Mouse (Mus musculus) forebrain, embryonic 14.5 days (tissue): ENCODE measurements around the gene Nadk. TPM values are rescaled to one million over a fixed set of nuclear protein-coding genes. Genes with fewer than 3 reads are reported as not detected.

Source experiments
- polyA plus RNA-seq: library from polyadenylated mRNA; unstranded; fragments of >200 nt; fragmentation: Nextera tagmentation; extraction: Ambion mirVana; gene quantifications from 2 replicates; pipeline ENCODE4 v1.2.1, GENCODE M21; 2014

Gene Nadk
- polyA plus RNA-seq, 1 experiment from 2014 or later = 106 TPM

Other genes with a start within 250 kb of the Nadk start
- gene Prkcz, start 201.0 kb upstream of the Nadk start, polyA plus RNA-seq = 45.4 and 52.5 TPM in 2 replicates
- 1.2 and 1.7 TPM in 2 replicates for gene Gabrd, start 164.3 kb upstream of the Nadk start, polyA plus RNA-seq
- 3.9 and 4.5 TPM in 2 replicates for gene Cfap74, start 153.2 kb upstream of the Nadk start, polyA plus RNA-seq
- 0.40 TPM in 1 of 2 replicates, not detected in the other for gene Tmem52, start 93.3 kb upstream of the Nadk start, polyA plus RNA-seq
- 1,105 and 1,139 TPM in 2 replicates for gene Gnb1, start 71.0 kb upstream of the Nadk start, polyA plus RNA-seq
- 10.9 and 12.1 TPM in 2 replicates for gene Slc35e2, start 39.0 kb downstream of the Nadk start, polyA plus RNA-seq
- 39.9 and 42.8 TPM in 2 replicates for gene Cdk11b, start 62.5 kb downstream of the Nadk start, polyA plus RNA-seq
- gene Gm10563, start 83.0 kb downstream of the Nadk start, polyA plus RNA-seq = not detected in 2 replicates
- gene Mmp23, start 91.0 kb downstream of the Nadk start, polyA plus RNA-seq = 0.97 and 2.1 TPM in 2 replicates
- gene Mib2, start 106.8 kb downstream of the Nadk start, polyA plus RNA-seq = 25.2 and 34.5 TPM in 2 replicates
- 3.2 and 3.8 TPM in 2 replicates for gene Fndc10, start 132.0 kb downstream of the Nadk start, polyA plus RNA-seq
- gene Ssu72, start 142.4 kb downstream of the Nadk start, polyA plus RNA-seq = 153 and 179 TPM in 2 replicates
- 3.4 and 3.5 TPM in 2 replicates for gene Tmem240, start 172.4 kb downstream of the Nadk start, polyA plus RNA-seq
- gene Atad3a, start 198.7 kb downstream of the Nadk start, polyA plus RNA-seq = 62.0 and 70.0 TPM in 2 replicates
- gene Vwa1, start 212.3 kb downstream of the Nadk start, polyA plus RNA-seq = 21.8 and 24.6 TPM in 2 replicates
- gene Tmem88b, start 223.5 kb downstream of the Nadk start, polyA plus RNA-seq = 0.12 and 0.25 TPM in 2 replicates
- not detected in 2 replicates for gene Ankrd65, start 228.1 kb downstream of the Nadk start, polyA plus RNA-seq
- 274 and 313 TPM in 2 replicates for gene Mrpl20, start 240.5 kb downstream of the Nadk start, polyA plus RNA-seq